Mouse (Mus musculus): ENCODE measurements around the gene Pik3r2. TPM values are rescaled to one million over a fixed set of nuclear protein-coding genes. Genes with fewer than 3 reads are reported as not detected.
"Not testable (repeated sequence)": the region's sequence is repeated elsewhere in the genome, so short reads cannot be mapped to it uniquely, and the experiment has no call there.

The Pik3r2 gene
- 72.7 and 79.1 TPM in 2 replicates for polyA plus RNA-seq (2016; fragmentation: Nextera tagmentation; extraction: Ambion mirVana)

DNA sequence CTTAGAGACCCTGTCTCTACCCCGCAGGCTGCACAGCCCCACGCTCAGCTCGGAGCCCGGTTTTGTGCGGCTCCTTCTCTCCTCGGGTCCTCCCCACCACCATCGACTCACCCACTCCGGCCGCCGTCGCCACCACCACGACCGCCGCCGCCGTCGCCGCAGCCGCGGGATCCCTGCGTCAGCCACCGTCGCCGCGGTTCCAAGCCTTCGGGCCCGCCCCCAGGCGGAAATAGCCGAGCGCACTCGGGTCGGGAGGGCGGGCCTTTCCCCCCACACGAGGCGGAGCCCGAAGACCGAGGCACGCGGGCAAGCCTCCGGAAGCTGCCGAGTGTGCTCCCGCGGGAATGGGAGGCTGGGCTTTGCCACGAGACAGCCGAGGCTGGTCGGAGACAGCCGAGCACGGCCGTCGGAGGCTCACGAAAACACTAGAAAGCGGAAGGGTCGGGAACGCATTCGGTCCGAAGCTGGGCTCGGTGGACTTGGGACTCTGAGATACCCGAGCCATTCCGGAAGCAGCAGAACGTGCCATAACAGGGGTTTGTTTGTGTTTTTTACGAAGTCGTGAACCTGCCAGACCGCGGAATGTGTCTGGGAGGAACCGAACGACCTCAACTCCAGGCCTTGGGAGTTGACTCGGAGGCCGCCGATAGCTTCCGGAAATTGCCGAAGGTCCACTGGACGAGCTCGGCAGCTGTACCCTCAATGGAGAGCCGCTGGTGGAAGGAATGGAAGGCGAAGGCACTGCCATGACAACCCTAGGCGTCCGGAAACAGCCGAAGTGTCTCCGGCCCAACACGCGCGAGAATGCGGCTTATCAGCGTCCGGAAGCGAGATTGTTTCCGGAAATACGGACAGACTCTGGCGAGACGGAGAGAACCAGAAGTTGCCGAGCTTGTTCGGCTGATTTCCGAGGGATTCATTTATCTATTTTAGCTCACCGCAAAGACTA is at the start of gene Pik3r2:
TSS of gene Pik3r2 (minus strand) at position 218 of the 949 bp plus-strand sequence.
- WGBS = under 1% methylated on average over 94 of the region's 94 CpGs
- Histone ChIP-seq H3K27ac (peak within 1 kb of the TSS; percentile 98), H3K27me3 (no peaks in the 10 kb centered on the region), H3K4me1 (peaks cover 43% of the 10 kb centered on the region), H3K4me2 (peak within 1 kb of the TSS; percentile 84), H3K9ac (peak within 1 kb of the TSS; percentile 96), H3K36me3 (replicated peaks) (peaks cover 63% of the 10 kb centered on the region), H3K9me3 (no peaks in the 10 kb centered on the region), H3K4me3 (replicated peaks) (peak within 1 kb of the TSS; percentile 84)
- peak; percentile 93 for ATAC-seq (ENCODE audit: low FRiP score)

DNA sequence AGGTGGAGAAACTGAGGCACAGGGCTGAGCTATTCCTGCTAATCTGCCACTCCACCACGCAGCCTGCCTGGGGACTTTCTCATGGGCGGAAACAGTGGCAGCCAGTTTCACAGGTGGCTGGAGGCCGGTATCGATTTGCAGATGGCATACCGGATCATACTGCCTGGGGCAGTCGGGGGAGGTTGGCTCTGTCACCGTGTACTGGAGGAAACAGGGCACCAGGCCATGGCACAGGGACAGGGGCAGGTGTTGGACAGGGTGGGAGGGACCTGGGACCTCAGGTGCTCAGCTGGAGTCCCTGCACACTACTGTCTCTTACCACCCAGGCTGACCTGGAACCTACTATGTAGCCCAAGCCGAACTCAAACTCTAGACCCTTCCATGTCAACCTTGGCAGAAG is 49.3 kb upstream of the Pik3r2 start:
- Histone ChIP-seq H3K4me1 (no peaks in the 10 kb centered on the region), H3K9ac (no peak overlapping the region), H3K4me3 (replicated peaks) (no peak overlapping the region), H3K9me3 (0 out of 2 replicates have a peak, but pooled peaks cover 3% of the 10 kb centered on the region), H3K36me3 (replicated peaks) (no peaks in the 10 kb centered on the region), H3K27me3 (peaks cover 15% of the 10 kb centered on the region), H3K4me2 (no peak overlapping the region), H3K27ac (no peak overlapping the region)
- ATAC-seq (ENCODE audit: low FRiP score) = no peak
- WGBS = 85% methylated on average over 8 of the region's 8 CpGs

DNA sequence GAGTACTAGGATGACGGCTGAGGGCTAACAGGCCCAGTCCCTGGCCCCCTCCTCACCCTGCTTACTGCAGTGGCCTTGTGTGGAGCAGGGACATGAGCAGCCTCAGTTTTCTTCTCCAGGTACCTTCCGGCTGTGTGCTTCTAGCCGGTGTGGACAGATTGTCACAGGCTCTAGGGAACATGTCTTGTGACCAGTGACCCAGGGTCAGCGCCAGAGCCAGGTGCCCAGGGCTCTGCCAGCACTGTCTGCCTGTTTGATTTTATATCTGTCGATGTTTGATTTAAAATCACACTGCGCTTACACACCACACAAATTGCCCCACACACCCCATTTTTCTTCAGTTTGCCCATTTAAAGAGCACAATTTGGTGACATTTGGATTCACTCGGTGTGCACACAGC is 47.3 kb upstream of the Pik3r2 start:
- Histone ChIP-seq H3K4me2 (no peak overlapping the region), H3K36me3 (replicated peaks) (no peaks in the 10 kb centered on the region), H3K9me3 (peaks cover 4% of the 10 kb centered on the region; the same call in 1 of the 2 replicates), H3K27ac (no peak overlapping the region), H3K9ac (0 out of 2 replicates have a peak overlapping the region, but pooled peaks have one; percentile 7), H3K27me3 (peaks cover 35% of the 10 kb centered on the region), H3K4me1 (peaks cover 3% of the 10 kb centered on the region; the same call in 1 of the 2 replicates), H3K4me3 (replicated peaks) (no peak overlapping the region)
- ATAC-seq (ENCODE audit: low FRiP score) = no peak
- 90% methylated on average over 7 of the region's 7 CpGs for WGBS

DNA sequence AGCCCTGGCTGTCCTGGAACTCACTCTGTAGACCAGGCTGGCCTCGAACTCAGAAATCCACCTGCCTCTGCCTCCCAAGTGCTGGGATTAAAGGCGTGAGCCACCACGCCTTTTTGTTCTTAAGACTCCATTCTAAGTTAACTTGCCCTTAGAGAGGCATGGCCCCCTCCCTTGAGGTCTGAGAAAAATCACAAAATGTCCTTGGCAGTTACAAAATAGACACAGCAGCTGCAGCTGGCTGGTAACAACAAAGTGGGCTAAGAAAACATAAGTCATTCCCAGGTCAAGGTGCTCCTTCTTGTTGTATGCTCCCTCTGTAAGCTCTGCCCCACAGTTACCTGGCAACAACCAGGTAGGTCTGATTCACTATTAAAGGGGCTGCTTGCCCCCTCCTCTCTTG is 46.1 kb upstream of the Pik3r2 start:
- Histone ChIP-seq H3K27me3 (peaks cover 38% of the 10 kb centered on the region), H3K9me3 (peaks cover 10% of the 10 kb centered on the region; the same call in 1 of the 2 replicates)
- not testable (repeated sequence) for H3K27ac ChIP-seq; H3K36me3 ChIP-seq (replicated peaks); ATAC-seq (ENCODE audit: low FRiP score); H3K9ac ChIP-seq; H3K4me2 ChIP-seq; H3K4me3 ChIP-seq (replicated peaks); H3K4me1 ChIP-seq
- WGBS = 87% methylated on average over 3 of the region's 3 CpGs

DNA sequence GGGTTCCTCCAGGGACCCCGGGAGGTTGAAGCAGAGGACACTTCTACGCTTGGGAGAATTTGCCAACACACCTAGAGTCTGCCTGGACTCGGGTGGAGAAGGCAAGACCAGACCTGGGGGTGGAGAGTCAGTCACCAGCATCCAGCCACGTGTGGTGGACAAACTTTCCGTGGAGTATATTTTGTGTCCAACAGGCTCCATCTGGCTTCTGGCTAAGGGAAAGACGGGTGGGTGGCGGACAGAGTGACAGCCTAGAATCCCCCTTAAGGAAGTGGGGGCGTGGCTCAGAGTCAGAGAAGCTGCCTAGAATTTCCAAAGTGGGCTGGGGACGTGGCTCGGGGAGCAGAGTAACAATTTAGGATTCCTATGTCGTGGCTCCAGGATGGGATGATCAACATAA is 45.5 kb upstream of the Pik3r2 start:
- no peak overlapping the region for H3K27ac ChIP-seq
- no peak for ATAC-seq (ENCODE audit: low FRiP score)
- no peak overlapping the region; the same call in 1 of the 2 replicates for H3K9ac ChIP-seq
- H3K4me2 ChIP-seq = no peak overlapping the region
- H3K4me3 ChIP-seq (replicated peaks) = no peak overlapping the region
- no peaks in the 10 kb centered on the region for H3K36me3 ChIP-seq (replicated peaks)
- H3K9me3 ChIP-seq = peaks cover 9% of the 10 kb centered on the region; the same call in 1 of the 2 replicates
- H3K27me3 ChIP-seq = peaks cover 41% of the 10 kb centered on the region
- 50% methylated on average over 11 of the region's 11 CpGs for WGBS
- H3K4me1 ChIP-seq = peaks cover 5% of the 10 kb centered on the region

DNA sequence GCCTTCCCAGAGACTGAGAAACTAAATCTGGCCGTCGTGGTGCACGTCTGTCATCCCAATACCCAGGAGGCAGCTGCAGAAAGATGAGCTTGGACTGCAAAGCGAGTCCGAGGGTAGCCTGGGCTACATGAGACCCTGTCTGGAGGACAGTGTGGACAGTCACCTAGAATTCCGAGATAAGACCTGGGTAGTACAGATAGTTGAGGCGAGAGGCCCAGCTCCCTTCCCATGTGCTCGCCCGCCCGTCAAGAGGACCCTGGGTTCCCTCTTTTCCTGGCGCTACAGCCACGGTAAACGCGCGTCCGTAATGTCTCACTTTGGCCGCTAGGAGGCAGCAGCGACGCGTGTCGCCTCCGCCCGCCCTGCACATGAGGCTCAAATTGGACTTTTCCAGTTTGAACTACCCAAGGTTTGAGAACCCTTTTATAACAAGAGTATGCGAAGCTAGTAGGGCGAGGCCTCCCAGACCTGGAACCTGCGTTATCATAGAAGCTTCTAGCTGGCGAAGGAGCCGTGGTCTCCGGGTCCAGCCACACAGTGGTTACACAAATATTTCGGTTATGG is 45.0 kb upstream of the Pik3r2 start:
- Histone ChIP-seq H3K27me3 (peaks cover 46% of the 10 kb centered on the region), H3K36me3 (replicated peaks) (no peaks in the 10 kb centered on the region), H3K9ac (no peak overlapping the region; the same call in 1 of the 2 replicates), H3K9me3 (peaks cover 8% of the 10 kb centered on the region; the same call in 1 of the 2 replicates), H3K4me3 (replicated peaks) (no peak overlapping the region; the same call in 1 of the 2 replicates), H3K4me1 (peaks cover 10% of the 10 kb centered on the region), H3K27ac (no peak overlapping the region), H3K4me2 (no peak overlapping the region)
- peak; percentile 9; the same call in 1 of the 2 replicates for ATAC-seq (ENCODE audit: low FRiP score)
- 17% methylated on average over 30 of the region's 30 CpGs for WGBS

DNA sequence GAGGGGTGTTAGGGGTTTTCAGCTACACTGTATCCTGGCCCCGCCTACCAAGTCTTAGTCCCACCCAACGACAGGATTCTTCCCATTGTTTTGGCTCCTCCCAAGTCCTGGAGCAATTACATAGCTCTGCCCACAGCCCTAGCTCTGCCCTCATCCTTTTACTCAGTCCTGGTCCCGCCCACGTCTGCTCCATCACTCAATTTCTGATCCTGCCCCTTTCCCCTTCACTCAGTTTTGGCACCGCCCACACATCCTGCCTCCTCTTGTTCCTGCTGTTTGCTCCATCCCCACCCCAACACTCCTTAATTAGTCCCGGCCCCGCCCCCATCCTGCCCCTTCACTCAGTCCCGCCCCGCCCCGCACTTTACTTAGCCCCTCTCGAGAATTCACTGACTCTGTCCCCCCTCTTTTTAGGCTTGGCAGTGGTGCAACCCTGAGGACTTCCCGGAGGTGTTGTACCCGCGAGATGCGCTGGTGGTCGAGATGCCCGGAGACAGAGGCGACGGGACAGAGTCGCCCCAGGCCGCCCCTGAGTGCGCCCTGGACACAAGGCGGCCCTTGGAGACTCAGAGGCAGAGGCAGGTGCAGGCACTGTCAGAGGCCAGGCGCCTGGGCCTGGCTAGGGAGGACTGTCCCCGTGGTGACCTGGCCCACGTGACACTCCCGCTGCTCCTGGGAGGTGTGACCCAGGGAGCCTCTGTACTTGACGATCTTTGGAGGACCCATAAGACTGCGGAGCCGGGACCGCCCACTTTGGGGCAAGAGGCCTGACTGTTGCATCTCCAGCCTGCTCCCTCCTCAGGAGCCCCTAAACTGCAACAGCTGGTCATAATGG is 43.8 kb upstream of the Pik3r2 start:
- Histone ChIP-seq H3K4me1 (peaks cover 11% of the 10 kb centered on the region), H3K4me2 (peak overlapping the region; percentile 35; the same call in 1 of the 2 replicates), H3K9ac (no peak overlapping the region), H3K36me3 (replicated peaks) (no peaks in the 10 kb centered on the region), H3K4me3 (replicated peaks) (no peak overlapping the region), H3K27ac (no peak overlapping the region), H3K27me3 (peaks cover 58% of the 10 kb centered on the region), H3K9me3 (peaks cover 8% of the 10 kb centered on the region; the same call in 1 of the 2 replicates)
- 2% methylated on average over 31 of the region's 31 CpGs for WGBS
- peak; percentile 79 for ATAC-seq (ENCODE audit: low FRiP score)

DNA sequence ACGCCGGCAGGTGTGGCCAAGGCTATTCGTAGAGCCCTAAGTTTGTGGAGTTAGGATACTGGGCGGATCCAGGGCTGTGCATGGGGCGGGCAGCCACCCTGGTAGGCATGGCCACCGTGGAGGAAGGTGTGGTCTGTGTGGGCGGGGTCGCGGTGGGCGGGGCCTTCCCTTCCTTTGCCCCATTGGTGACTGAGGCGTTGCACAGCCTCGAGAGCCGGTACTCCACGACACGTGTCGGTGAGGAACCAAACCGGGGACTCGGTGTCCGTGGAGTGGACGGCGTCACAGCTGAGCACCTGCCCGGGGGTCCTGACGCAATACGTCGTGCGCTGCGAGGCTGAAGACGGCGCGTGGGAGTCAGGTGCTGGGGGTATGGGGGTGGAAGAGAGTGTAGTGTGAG is 40.2 kb upstream of the Pik3r2 start:
- no peak overlapping the region for H3K27ac ChIP-seq
- H3K9me3 ChIP-seq = peaks cover 8% of the 10 kb centered on the region; the same call in 1 of the 2 replicates
- peak overlapping the region; percentile 21 for H3K4me3 ChIP-seq (replicated peaks)
- peak overlapping the region; percentile 42 for H3K4me2 ChIP-seq
- H3K9ac ChIP-seq = no peak overlapping the region
- peaks cover 65% of the 10 kb centered on the region for H3K27me3 ChIP-seq
- H3K36me3 ChIP-seq (replicated peaks) = no peaks in the 10 kb centered on the region
- peaks cover 11% of the 10 kb centered on the region for H3K4me1 ChIP-seq
- 12% methylated on average over 30 of the region's 30 CpGs for WGBS
- ATAC-seq (ENCODE audit: low FRiP score) = no peak

DNA sequence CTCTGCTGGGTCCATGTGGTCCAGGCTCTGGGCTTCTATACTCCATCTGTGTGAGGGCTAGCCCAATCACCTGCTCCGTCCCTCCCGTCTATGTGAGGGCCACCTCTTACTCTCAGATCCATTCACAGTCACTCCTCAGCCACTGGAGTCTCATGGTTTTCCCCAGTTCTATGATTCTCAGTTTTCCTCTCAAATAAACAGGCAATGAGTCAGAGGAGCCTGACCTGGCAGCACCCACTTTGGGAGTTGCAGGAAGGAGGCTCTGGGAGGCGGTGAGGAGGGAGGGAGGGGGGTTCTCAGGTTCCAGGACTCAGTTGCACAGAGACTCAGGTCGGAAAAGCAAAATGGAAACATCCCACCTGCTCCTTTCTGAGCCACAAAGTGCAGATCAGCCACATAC is 36.4 kb upstream of the Pik3r2 start:
- 69% methylated on average over 4 of the region's 4 CpGs for WGBS
- no peak overlapping the region for H3K9ac ChIP-seq
- H3K4me2 ChIP-seq = no peak overlapping the region
- H3K27ac ChIP-seq = no peak overlapping the region
- no peak for ATAC-seq (ENCODE audit: low FRiP score)
- H3K27me3 ChIP-seq = peaks cover 44% of the 10 kb centered on the region
- H3K4me3 ChIP-seq (replicated peaks) = no peak overlapping the region
- no peaks in the 10 kb centered on the region for H3K36me3 ChIP-seq (replicated peaks)
- H3K4me1 ChIP-seq = peaks cover 7% of the 10 kb centered on the region
- H3K9me3 ChIP-seq = no peaks in the 10 kb centered on the region

DNA sequence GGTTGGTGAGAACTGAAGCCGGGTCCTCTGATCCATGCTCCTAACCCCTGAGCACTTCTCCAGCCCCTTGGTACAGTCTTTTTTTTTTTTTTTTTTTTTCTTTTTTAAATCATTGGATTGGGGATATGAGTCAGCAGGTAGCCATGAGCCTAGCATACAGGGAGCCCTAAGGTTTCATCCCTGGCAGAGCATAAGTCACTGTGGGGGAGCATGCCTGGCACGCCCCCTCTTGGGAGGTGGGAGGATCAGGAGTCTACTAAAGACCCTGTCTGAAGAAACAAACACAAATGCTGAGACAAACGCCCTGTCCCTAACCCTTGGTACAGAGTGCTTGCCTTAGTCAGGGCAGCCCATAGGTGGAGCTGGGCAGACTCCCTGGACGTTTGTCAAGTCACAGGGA is 35.5 kb upstream of the Pik3r2 start:
- no peaks in the 10 kb centered on the region for H3K36me3 ChIP-seq (replicated peaks)
- H3K4me3 ChIP-seq (replicated peaks) = no peak overlapping the region
- H3K27ac ChIP-seq = no peak overlapping the region
- H3K9ac ChIP-seq = no peak overlapping the region
- peaks cover 6% of the 10 kb centered on the region for H3K4me1 ChIP-seq
- peaks cover 41% of the 10 kb centered on the region for H3K27me3 ChIP-seq
- WGBS = 38% methylated on average over 4 of the region's 4 CpGs
- H3K4me2 ChIP-seq = no peak overlapping the region
- no peak for ATAC-seq (ENCODE audit: low FRiP score)
- no peaks in the 10 kb centered on the region for H3K9me3 ChIP-seq

DNA sequence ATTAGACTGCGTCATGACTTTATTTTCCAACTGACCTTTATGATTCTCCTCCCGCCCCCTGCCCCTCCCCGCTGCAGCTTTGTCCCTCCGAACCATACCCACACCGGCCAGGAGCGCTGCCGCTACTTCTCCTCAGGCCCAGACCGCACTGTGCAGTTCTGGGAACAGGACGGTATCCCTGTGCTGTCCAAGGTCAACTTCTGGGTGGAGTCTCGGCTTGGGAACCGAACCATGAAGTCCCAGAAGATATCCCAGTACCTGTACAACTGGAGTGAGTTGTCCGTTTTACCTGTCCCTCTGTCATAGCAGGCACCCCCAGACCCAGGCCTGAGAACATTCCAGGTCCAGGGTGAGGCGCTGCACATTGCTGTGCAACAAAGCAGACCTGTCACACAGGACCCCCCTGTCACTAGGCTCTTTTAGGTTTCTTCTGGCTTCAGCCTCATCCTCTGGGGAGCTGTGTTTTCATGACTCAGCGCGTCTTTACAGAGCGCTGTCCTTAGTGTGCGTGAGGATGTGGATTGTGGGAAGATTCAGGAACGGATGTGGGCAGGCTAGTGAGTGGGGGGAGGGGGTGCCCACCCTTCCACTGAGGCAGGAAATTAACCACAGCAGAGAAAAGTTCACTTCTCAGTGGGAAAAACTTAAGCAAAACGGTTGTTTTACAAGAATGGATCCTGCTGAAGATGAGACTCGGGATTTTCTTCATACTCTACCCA is 34.6 kb upstream of the Pik3r2 start:
- WGBS = 79% methylated on average over 20 of the region's 20 CpGs
- Histone ChIP-seq H3K27ac (no peak overlapping the region), H3K4me1 (no peaks in the 10 kb centered on the region), H3K27me3 (peaks cover 40% of the 10 kb centered on the region), H3K9me3 (no peaks in the 10 kb centered on the region), H3K9ac (no peak overlapping the region), H3K36me3 (replicated peaks) (no peaks in the 10 kb centered on the region), H3K4me3 (replicated peaks) (no peak overlapping the region), H3K4me2 (no peak overlapping the region)
- no peak for ATAC-seq (ENCODE audit: low FRiP score)

All from forebrain, embryonic 12.5 days (tissue).